Mouse (Mus musculus) kidney, adult 18-20 months (tissue): Measurements from ENCODE around the gene Nup93.
"Not testable (repeated sequence)": the region's sequence is repeated elsewhere in the genome, so short reads cannot be mapped to it uniquely, and the experiment has no call there.

Experiments used
- DNase-seq: peaks from one replicate; pipeline ENCODE4 v3.0.0; 2021

Gene Nup93

GRCm38 (mm10) chr8:94214252-94215173 lies at the start of gene Nup93:
Gene Nup93, plus strand, starts transcription at chr8:94214564.
- peak; percentile 99 for DNase-seq

GRCm38 (mm10) chr8:94165772-94166171 lies 48.6 kb upstream of the Nup93 start:
- not testable (repeated sequence) for DNase-seq

- DNase-seq: peak; percentile 94
Observed at GRCm38 (mm10) chr8:94167244-94167643, 47.1 kb upstream of the Nup93 start.

GRCm38 (mm10) chr8:94169547-94169946 lies 44.8 kb upstream of the Nup93 start:
- DNase-seq: no peak

- DNase-seq: peak; percentile 47
Observed at GRCm38 (mm10) chr8:94171321-94171755, 43.0 kb upstream of the Nup93 start.

- peak; percentile 77 for DNase-seq
Observed at GRCm38 (mm10) chr8:94172075-94172808, 42.1 kb upstream of the Nup93 start, which contains the start of gene Mt2. Gene Mt2, plus strand, starts transcription at chr8:94172664.

- no peak for DNase-seq
Observed at GRCm38 (mm10) chr8:94172809-94173732, 41.3 kb upstream of the Nup93 start.

- DNase-seq: no peak
Observed at GRCm38 (mm10) chr8:94173848-94174403, 40.4 kb upstream of the Nup93 start.

- DNase-seq: no peak
Observed at GRCm38 (mm10) chr8:94174619-94175213, 39.6 kb upstream of the Nup93 start.

- no peak for DNase-seq
Observed at GRCm38 (mm10) chr8:94177716-94178390, 36.5 kb upstream of the Nup93 start.

GRCm38 (mm10) chr8:94178857-94179712 lies 35.3 kb upstream of the Nup93 start, which contains the start of gene Mt1:
Gene Mt1, plus strand, starts transcription at chr8:94179082.
- DNase-seq: peak; percentile 88

- peak; percentile 45 for DNase-seq
Observed at GRCm38 (mm10) chr8:94179713-94180560, 34.4 kb upstream of the Nup93 start.

- no peak for DNase-seq
Observed at GRCm38 (mm10) chr8:94180561-94180908, 33.8 kb upstream of the Nup93 start.

GRCm38 (mm10) chr8:94182055-94182929 lies 32.1 kb upstream of the Nup93 start:
- no peak for DNase-seq

GRCm38 (mm10) chr8:94183117-94183516 lies 31.2 kb upstream of the Nup93 start:
- DNase-seq: peak; percentile 81

GRCm38 (mm10) chr8:94184357-94184843 lies 30.0 kb upstream of the Nup93 start:
- DNase-seq: no peak

GRCm38 (mm10) chr8:94185791-94186190 lies 28.6 kb upstream of the Nup93 start:
- no peak for DNase-seq

GRCm38 (mm10) chr8:94186542-94186941 lies 27.8 kb upstream of the Nup93 start:
- peak; percentile 87 for DNase-seq
